Mouse (Mus musculus) ES-Bruce4 (cell line): ENCODE data around the gene Ube2e2.

Experiments used
- CTCF ChIP-seq: IDR thresholded peaks from one replicate; pipeline ENCODE4 v1.8.1; 2011; ENCODE audit warnings: low read depth, low read length
- EP300 ChIP-seq: IDR thresholded peaks from 2 replicates; pipeline ENCODE4 v1.6.1; 2011; ENCODE audit warnings: low read depth, low read length; ENCODE audit not compliant: insufficient read depth
- POLR2A ChIP-seq: IDR thresholded peaks from one replicate; pipeline ENCODE4 v1.8.1; 2011; ENCODE audit warnings: low read length; ENCODE audit not compliant: insufficient read depth

DNA sequence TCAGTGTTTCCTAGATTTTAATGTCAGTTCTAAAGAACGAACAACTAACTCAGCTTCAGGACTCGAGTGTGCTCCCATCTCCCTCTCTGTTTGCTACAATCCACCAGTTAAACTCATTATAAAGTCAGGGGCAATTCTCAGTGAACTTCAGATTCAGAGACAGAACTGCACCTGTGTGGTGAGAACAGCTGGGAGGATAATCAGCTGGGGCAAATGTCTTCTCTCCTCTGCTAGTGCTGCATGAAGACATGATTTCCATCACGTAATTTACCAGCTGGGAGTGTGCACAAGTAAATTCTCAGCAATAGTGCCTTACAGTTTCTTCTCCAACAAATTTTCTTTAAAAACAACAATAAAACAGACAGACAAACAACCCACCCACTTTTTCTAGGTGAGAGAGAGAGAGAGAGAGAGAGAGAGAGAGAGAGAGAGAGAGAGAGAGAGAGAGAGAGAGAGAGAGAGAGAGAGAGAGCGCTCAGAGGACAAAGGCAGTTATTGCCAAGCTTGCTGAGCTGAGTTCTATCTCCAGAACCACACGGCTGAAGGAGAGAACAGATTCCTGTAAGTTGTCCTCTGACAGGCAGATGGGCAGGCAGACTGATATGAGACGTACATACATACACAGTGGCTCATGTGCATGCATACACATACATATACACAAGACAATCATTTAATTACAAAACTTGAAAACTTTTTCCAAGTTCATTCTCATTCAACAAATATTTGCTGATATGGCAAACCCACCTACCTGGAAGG, 134.3 kb downstream of the Ube2e2 start:
- TF ChIP-seq POLR2A = no peak
- TF ChIP-seq CTCF = no peak
- TF ChIP-seq EP300 = no peak
